Mouse (Mus musculus): ENCODE measurements at regions not wholly inside any gene's neighbourhood (a gene's known extent, or its start where the extent isn't known, plus 50 kb on each side); places are given as distances from the start of the nearest gene placed in this dataset.

- TF ChIP-seq E2F4 (IDR thresholded peaks at IDR 0.05; ENCODE audit: insufficient read depth): no peak
- TF ChIP-seq POLR2AphosphoS2 (IDR thresholded peaks at IDR 0.05; ENCODE audit: insufficient read length, low read depth): no peak
- TF ChIP-seq CEBPB (IDR thresholded peaks at IDR 0.05; ENCODE audit: insufficient read depth, poor library complexity, severe bottlenecking): no peak
- no peak for TF ChIP-seq MAX (IDR thresholded peaks at IDR 0.05; ENCODE audit: low read depth)
- no peak for TF ChIP-seq USF1 (IDR thresholded peaks at IDR 0.05; ENCODE audit: low read depth)
- no peak for TF ChIP-seq POLR2A (IDR thresholded peaks at IDR 0.05; ENCODE audit: insufficient read length, low read depth)
- TF ChIP-seq TCF12 (IDR thresholded peaks at IDR 0.05; ENCODE audit: insufficient read depth, poor library complexity, severe bottlenecking): no peak
- no peak for TF ChIP-seq MYOG (IDR thresholded peaks at IDR 0.05; ENCODE audit: control insufficient read depth in 1 of 3, insufficient read depth in 1 of 3, insufficient read length in 2 of 3, low read depth in 2 of 3)
- TF ChIP-seq REST (IDR thresholded peaks at IDR 0.05; ENCODE audit: insufficient read depth, insufficient read length): no peak
- TF ChIP-seq MYOD1 (IDR thresholded peaks at IDR 0.05; ENCODE audit: control insufficient read depth in 1 of 3, insufficient read length in 2 of 3, low read depth in 2 of 3): no peak
Measured at GRCm38 (mm10) chr5:136623791-136624190, 56.5 kb upstream of the Cux1 start.

All from myocyte (in vitro differentiated cells).